Mouse (Mus musculus) liver, adult 2 months (tissue): ENCODE results near the gene Smim15.

Experiments used
- CTCF ChIP-seq: fragments of 200-500 bp; IDR thresholded peaks from 2 replicates; pipeline ENCODE4 v1.5.1; 2011; ENCODE audit warnings: low read depth, low read length, control low read depth
- POLR2A ChIP-seq: fragments of 200-500 bp; IDR thresholded peaks from 2 replicates; pipeline ENCODE4 v1.6.1; 2011; ENCODE audit warnings: low read length, control low read depth; ENCODE audit not compliant: insufficient read depth; ENCODE audit errors: extremely low read depth

DNA sequence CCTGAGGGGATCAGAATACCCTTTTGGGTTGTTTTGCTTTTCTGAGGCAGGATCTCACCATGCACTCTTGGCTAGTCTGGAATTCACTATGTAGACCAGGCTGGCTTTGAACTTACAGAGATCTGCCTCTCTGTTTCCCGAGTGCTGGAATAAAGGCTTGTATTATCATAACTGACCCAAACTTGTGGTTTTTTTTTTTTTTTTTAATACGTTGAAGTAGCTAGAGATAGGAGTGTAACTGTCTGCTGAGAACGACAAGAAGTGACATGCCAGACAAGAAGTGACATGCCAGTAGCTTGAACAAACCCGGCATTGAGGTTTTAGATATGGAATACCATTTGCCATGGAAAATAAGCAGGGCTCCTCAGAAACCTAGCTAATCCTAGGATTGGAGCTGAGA lies 11.5 kb upstream of the Smim15 start:
- TF ChIP-seq CTCF (no peak), POLR2A (no peak)
